Mouse (Mus musculus): ENCODE results near the gene Palm2.
A peak's percentile ranks its signal among the peaks of the same experiment; 100 is the strongest.

Gene Palm2

DNA sequence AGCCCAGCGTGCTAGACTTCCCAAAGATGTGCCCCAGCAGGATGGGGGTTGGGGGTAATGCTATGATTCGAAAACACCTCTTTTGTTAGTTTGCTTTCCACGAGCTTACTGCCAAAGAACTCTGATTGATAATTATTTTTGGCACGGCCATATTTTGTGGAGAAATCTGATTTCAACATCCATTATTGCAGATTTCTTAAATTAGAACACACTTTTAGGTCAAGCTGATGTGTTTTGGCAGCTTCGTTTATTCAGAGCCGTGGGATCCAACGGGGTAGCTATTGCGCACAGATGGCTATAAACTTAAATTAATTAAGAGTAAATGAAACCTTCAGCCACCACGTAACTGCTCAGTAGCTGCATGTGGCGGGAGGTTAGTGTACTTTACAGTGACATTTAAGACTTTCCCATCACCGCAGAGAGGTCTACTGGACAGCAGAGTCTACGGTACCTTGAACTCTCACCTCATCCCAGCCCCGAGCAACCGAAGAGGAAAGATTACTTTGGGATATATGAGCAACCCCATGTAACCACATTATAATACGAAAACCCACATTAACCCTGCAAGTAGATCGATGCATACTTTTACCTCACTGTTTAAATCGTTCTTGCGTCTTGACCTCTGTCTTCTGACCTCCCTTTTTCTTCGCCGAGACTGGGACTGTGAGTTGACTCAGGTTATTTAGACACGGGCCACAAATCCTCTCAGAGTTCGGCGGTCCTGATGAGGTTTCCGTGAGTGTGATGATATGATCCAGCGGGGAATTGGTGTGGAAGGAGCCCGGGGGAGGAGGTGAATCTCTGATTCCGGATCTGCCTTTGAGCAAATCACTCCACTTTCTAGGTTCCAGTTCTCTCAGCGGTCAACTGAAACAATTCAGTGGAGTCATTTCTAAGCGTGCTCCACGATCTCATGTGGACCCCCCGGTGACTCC, 80.2 kb downstream of the Palm2 start:
- no peak for DNase-seq (ENCODE audit: low spot score)

DNA sequence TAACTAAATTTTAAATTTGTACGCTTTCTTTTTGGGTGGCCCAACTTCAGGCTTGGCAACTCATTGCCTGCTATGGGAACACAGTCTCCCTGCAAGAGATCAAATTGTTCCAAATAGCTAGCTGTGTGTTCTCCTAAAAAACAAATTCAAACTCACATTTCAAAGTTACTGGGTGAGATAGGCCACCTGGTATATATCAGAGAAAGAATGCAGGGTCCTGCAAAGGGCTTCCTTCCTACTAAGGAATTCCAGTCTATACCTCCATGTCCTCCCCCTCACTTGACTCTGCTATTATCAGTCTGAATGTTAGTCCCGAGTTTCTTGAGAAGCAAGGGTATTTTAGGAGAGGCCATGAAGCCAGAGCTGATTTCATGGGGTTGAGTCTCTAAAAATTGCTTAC, 81.3 kb downstream of the Palm2 start:
- DNase-seq (ENCODE audit: low spot score) = no peak

DNA sequence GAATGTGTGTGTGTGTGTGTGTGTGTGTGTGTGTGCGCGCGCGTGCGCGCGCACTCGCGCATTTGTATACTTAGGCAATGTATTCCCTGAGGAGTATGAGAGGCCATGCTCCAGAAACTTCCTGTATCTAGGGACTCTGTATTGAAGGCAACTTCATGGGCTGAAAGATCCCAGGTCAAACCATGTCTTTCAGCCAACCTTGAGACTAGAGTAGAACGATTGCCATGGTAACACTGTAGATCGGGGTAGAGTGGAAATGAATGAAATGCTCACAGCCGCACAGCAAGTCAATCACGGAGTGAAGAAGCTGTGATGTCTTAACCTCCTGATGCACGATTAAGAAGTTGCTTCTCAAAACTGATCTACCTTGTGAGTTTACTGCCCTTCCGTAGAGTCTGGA, 89.4 kb downstream of the Palm2 start:
- no peak for DNase-seq (ENCODE audit: low spot score)

DNA sequence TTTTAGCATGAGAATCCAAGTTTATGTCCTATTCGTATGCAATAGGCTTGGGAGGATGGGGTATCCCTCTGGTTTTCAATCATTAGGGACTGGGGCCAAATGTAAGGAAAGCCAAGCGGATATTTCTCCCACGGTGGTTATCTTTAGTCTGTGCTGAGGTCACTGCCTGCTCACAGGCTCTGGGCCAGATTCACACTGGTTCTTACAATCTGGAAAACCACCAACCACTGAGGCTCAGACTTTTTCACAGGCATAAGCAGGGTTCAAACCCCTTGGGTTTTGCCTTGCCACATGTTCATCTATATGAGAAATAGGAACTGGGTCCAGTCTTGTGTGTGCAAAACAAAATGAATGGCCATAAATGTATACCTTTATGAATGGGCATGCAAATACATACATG, 90.4 kb downstream of the Palm2 start:
- DNase-seq (ENCODE audit: low spot score) = no peak

DNA sequence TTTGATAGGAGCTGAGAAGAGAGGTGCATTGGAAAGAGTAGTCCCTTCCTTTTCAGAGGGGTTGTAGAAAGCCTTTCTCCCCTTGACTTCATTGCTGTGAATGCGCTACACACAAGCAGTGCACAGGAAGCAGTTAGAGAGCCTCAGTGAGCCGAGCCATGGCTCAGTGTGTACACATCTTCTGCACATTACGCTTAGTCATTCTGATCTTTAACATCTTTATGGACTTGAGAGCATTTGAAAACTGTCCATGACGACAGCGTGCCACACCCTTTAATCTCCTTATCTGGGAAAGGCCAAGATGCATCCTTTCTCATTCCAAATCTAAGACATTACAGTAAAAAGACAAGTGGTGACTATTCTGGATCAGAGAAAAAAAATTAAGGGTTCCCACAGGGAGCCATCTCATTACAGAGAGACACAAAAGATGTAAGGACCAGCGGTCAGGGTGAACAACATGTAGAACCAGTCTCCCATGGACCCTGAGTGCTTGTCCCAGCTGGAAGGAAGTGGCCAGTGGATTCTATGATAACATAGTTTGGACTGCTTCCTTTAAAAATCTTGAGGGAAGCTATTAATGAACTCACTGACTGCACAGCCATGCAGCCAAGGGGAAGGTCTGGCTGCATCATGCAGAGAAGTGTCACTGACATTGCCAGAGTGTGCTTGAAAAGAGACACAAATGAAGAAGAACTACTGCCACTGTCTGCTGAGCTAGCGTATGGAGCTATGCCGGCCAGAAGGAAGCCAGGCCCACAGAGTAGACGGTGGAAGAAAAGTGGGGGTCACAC, 91.4 kb downstream of the Palm2 start:
- no peak for DNase-seq (ENCODE audit: low spot score)

DNA sequence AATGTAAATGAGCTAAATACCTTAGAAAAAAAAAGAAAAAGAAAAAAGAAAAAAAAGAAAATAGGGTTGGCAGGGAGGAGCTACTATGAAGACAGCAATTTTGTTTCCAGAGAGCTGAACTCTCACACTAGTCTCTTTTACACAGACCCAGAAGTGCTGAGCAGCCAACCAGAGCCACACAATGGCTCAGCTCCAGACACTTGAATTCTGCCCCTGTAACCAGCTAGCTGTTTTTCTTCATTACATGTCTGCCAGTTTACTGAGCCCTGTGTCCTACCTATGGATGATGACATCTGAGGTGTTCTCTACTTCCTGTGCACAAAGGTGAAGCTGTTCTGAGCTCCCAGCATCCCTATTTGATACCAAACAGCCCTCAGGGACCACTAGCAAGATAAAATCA, 94.2 kb downstream of the Palm2 start:
- DNase-seq (ENCODE audit: low spot score) = no peak

DNA sequence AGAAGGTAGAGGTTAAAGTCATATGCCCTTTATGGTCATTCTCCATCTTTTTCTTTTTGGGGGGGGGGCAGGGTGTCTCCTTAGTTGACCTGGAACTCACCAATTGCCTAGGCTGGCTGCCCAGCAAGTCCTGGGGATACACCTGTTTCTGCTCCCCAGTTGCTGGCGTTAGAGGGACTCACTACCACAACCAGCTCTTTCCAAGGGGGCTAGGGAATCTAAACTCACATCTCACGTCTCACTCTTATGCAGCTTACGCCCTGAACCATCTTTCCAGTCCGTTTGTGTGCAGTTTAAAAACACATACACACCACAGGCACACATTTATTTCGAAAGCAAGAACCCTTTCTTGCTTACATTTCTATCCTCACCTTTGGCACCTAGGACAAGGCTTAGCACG, 99.6 kb downstream of the Palm2 start:
- DNase-seq (ENCODE audit: low spot score) = no peak

DNA sequence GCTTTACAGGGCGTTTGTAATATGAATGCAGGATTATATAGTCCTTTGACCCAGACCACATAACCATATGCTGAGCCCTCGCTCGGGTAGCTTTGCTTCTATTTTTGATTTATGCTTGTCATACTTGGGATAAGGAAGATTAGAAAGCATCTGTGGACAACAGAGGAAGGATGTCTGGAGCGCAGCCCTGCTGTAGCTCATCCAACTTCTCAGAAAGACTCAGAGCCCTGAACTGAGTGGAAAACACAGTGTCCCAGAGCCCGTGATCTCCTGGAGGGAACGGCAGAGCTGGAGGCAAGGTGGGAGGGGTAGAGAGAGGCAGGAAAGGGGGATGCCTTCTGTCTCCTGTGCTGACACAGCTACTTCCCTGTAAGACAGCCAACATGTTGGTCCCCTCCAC, 100.2 kb downstream of the Palm2 start:
- DNase-seq (ENCODE audit: low spot score) = no peak

DNA sequence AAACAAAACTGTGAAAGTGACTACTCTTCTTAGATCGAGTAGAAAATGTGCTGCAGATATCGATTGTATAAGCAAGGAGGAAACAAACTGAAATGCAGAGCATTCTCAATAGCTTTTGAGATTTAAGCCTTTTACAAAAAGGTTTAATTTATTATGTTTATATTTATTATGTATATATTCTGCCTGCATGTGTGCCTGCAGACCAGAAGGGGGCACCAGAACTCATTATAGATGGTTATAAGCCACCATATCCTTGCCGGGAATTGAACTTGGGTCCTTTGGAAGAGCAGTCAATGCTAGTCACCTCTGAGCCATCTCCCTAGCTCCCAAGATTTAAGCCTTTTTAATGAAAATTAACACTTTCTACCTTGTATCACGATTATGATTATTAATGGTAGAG, 101.0 kb downstream of the Palm2 start:
- no peak for DNase-seq (ENCODE audit: low spot score)

DNA sequence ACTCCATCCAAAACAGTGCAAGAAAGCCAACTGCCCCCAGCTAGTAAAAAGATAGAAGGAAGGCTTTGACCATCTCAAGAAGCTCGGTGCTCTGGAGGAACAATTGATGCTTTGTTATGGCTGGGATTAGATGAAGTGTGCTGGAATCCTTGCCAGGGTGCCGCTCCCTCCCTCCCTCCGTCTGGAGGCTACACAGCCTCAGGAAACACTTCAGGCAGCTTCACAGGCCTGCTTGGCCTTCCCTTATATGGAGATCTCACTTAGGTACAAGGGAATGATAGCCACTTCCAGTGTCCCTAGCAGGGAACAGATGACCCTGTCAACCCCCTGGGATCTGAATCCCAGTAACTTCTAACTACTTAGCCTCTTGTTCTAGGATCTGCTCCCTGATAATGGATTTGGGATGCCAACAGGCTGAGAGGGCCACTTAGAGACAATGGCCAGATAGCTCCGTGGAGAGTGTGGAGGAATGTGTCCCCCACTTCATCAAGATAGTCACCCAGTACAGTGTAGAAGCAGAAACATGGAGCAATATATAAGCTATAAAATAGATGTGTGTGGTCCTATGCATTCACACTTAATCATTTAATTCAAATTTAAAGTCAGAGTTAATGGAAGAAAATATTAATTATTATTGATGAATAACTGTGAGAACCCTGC, 104.1 kb downstream of the Palm2 start:
- DNase-seq (ENCODE audit: low spot score) = no peak

DNA sequence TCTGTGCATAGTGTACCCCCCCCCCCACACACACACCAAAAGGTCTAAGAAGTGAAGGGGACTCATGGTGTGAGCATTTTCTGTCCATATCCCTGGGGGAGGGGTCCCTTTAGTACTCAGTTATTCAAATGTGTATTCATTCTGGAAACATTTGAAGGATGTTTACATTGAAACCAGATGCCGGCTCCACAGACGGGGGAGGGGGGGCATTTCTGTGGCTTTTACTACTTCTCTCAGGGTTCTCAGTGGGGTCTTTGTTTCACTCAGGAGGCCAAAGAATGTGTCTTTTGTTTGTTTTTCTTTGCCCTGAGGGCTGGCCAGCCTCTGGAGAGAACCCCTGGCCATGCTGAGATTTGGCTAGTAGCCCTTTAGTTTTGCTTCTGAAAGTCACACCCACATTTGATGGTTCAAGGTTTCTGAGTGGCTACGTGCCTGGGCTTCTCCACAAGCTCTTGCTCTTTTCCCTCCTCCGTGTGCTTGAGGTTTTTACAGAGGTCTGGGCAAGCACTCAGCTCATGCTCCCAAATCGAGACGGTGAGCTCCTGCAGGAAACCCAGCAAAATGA, 109.7 kb downstream of the Palm2 start:
- peak; percentile 64 for DNase-seq (ENCODE audit: low spot score)

DNA sequence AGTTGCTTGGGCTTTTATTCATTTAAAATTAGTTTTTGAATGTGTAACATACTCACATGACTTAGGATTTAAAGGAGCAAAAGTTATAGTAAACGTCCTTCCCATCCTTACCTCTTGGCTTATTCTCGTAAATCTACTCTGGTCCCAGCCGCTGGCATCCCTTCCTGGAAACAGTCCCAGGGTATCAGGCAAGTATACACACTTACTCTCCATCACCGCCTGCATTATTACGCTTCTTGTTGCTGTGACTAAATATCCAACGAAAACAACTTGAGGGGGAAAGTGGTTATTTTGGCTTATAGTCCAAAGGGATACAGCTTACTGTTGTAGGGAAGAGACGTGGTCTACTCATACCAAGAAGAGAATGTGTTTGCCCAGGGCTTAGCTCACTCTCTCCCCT, 113.7 kb downstream of the Palm2 start:
- no peak for DNase-seq (ENCODE audit: low spot score)

DNA sequence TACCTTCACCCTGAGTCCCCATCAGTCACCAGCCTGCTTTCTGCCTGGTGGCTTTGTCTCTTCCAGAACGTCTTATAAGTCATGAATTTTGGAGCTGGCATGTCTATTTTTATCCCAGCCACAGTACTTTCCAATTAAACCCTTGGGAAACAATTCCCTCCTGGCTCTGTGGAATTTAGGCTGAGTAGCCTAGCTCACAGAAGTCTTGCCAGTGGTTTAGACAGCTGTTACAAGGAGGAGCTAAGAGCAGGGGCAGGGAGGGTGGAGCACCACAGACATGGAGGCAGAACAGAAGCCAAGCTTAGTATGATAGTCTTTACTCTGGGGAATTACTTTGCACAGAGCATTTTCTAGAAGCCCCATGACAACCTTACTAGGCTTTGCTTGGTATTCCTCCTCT, 116.2 kb downstream of the Palm2 start:
- DNase-seq (ENCODE audit: low spot score) = no peak

DNA sequence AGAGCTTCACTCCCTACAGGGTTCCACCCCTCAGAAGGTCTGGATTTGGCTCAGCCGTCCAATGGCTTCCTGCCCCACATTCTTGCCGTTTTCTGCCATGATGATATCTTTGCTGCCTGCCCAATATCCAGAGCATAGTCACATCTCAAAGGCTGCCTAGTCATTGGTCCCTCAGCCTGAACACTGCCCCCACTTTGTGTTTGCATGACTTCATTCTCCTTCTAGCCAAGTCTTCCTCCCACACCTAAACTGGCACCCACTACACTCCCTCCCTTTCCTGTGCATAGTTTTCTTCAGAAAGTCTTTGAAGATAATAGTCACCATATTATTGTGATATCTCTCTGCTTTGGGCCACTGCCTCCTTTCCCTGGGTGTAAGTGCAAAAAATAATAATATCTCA, 123.1 kb downstream of the Palm2 start:
- DNase-seq (ENCODE audit: low spot score) = no peak

DNA sequence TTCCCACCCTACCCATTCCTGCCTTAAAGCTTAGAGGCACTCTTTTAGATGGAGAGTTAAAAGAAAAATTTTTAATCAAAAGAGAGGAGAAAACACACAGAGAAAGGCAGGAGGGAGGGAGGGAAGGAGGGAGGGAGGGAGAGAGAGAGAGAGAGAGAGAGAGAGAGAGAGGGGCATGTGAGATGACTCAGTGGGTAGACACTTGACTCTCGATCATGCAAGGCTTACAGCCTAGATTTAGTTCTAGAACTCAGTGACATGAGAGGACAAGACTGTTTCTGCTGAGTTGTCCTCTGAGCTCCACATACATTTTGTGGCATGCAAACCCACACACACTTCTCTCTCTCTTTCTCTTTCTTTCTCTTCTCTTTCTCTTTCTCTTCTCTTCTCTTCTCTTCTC, 125.4 kb downstream of the Palm2 start:
- no peak for DNase-seq (ENCODE audit: low spot score)

DNA sequence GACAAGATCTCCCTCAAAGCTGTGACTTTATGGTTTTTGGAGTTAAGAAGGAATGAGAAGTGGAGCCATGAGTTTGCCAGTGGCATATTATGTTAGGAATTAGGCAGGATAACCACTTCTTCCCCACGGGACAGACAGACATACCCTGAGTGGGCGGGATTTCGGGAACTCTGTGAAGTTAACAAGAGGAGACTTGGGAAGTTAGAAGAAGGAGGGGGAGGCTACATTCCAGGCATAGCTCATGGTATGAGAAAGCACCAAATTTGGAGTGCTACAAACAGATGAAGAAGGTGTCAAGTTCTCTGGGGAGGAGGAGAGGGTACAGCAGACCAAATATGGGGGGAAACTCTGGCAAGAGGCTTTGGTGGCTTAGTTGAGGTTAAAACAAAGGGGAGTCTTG, 126.0 kb downstream of the Palm2 start:
- peak; percentile 48 for DNase-seq (ENCODE audit: low spot score)

DNA sequence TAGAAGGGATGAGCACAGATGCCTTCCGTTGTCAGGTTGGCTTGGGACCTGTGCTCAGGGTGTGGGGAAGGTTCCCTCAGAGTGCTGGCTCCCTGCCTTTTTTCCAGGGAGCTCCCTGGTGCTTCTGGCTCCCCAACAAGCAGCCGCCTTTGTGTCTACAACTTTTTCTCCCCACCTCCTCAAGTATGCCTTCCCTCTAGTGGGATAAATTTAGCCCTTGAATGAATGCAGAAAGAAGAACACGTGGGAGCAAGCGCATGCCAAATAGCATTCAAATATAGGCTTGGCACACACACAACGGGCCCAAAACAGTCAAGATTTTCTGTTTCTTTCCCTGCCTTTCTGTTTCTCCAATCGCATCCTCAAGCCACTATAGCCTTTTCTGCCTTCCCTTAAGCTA, 127.0 kb downstream of the Palm2 start:
- no peak for DNase-seq (ENCODE audit: low spot score)

DNA sequence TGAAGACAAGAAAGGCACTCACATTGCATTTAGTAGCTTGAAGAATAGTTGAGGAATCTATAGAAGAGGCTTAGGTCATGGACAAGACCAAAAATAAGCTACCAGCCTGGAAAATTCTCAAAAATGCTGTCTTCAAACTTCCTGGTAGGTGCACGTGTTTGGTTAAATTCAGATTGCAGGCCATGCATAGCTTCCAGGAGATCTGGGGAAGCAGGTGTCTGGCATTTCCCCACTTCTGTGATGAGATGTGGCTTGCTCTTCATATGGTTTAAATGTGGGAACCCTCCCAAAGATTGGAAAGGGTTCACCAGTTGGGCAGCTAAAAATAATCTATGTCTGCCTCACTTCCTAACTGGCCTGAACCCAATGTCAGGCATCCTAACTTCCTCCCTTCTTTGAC, 131.2 kb downstream of the Palm2 start:
- DNase-seq (ENCODE audit: low spot score) = no peak

DNA sequence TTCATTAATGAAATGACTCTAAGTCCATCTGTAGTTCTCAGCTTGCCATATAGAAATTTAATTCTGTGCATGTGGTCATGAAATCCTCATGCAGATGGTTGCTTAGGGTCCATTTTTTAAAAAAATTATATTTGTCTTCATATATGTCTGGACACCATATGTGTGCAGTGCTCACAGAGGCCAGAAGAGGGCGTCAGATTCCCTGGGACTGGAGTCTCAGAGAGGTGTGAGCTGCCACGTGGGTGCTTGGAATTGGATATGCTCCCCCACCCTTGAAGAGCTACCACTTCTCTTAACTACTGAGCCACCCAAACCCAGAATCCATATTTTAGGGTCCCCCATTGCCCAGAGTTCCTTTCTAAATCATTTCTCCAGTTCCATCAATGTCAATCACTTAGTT, 131.8 kb downstream of the Palm2 start:
- no peak for DNase-seq (ENCODE audit: low spot score)

DNA sequence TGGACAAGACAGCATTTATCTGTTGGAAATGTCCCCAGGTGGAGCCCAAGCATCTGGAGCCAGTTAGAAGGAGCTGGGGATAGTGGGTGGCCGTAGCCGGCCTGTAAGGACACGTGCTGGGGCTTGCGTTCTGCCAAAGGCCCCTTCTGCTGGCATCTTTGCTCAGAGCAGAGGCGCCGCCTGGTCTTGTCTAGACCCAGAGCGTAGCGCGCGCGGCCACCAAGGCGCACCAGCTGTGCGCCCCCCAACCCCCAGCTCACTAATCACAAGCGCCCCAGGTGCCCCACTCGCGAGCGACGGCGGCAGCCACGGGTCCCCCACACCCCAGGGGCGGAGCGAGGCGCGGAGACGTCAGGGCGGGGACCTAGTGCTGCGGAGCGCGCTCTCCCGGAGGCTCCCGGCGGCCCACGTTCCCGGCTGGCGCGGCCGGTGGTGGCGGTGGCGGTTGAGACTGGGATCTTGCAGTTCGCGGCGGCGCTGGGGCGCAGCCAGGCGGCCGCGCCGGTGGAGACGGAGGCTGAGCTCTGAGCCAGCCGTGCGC, 133.7 kb downstream of the Palm2 start, which contains the start of gene Pakap:
Gene Pakap (plus strand): TSS at position 514 of the 541 bp plus-strand sequence.
- peak; percentile 35 for DNase-seq (ENCODE audit: low spot score)

DNA sequence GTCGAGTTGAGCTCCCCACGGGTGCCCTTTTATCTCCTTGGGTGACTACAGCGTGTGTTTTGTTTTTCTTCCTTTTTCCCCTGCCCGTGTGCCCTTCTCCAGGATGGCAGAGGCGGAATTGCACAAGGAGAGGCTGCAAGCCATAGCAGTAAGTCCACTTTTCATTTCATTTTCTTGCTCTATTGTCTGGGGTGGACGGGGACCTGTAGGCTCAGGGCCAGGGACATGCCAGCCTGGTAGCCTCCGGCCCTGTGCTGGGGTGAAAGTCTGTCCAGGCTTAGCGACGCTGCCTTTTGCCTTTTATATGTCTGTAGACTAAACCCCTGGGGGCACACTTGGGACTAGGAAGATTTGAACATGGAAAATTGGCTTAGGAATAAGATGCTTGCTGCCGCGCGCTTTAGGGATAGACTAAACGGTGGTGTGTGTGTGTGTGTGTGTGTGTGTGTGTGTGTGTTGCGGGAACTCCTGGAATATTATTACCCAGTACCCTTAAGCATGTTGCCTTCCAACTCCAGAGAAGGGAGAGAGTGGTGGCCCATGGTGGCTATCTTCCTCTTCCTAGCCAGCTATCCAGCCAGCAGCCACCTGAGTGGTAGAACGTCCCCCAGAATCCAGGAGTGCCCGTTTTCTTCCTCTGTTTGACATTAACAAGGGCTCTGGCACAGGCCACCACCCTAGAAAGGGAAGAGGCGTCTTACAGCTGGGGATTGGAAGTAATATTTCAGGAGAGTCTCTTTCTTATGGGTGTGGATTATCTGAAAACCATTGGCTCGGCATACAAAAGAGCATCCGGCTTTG, 134.4 kb downstream of the Palm2 start:
- no peak for DNase-seq (ENCODE audit: low spot score)

DNA sequence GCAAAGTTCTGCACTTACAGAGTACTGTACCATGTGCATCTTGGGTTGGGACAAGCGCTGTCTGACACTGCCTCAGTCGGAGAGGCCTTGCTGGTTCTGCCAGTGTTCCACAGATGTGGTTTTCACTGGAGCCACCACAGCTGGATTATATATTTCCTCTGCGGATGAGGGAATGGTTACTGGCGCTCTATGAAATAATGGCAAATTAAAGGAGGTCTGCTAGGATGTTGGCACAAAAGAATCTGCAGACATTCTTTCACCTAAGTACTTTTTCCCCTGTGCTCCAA, 135.0 kb downstream of the Palm2 start:
- no peak for DNase-seq (ENCODE audit: low spot score)
